Mouse (Mus musculus) ES-Bruce4 (cell line): ENCODE data around the gene Tsg101.

ENCODE experiments used
- CTCF ChIP-seq: IDR thresholded peaks from one replicate; pipeline ENCODE4 v1.8.1; 2011; ENCODE audit warnings: low read depth, low read length
- EP300 ChIP-seq: IDR thresholded peaks from 2 replicates; pipeline ENCODE4 v1.6.1; 2011; ENCODE audit warnings: low read depth, low read length; ENCODE audit not compliant: insufficient read depth
- POLR2A ChIP-seq: IDR thresholded peaks from one replicate; pipeline ENCODE4 v1.8.1; 2011; ENCODE audit warnings: low read length; ENCODE audit not compliant: insufficient read depth

- TF ChIP-seq POLR2A, result no peak
- TF ChIP-seq EP300, result no peak
- TF ChIP-seq CTCF, result no peak
Observed at GRCm38 (mm10) chr7:46843576-46843975, 76.2 kb downstream of the Tsg101 start.
